Mouse (Mus musculus): Measurements from ENCODE around the gene Cmklr1.

Cmklr1 gene

DNA sequence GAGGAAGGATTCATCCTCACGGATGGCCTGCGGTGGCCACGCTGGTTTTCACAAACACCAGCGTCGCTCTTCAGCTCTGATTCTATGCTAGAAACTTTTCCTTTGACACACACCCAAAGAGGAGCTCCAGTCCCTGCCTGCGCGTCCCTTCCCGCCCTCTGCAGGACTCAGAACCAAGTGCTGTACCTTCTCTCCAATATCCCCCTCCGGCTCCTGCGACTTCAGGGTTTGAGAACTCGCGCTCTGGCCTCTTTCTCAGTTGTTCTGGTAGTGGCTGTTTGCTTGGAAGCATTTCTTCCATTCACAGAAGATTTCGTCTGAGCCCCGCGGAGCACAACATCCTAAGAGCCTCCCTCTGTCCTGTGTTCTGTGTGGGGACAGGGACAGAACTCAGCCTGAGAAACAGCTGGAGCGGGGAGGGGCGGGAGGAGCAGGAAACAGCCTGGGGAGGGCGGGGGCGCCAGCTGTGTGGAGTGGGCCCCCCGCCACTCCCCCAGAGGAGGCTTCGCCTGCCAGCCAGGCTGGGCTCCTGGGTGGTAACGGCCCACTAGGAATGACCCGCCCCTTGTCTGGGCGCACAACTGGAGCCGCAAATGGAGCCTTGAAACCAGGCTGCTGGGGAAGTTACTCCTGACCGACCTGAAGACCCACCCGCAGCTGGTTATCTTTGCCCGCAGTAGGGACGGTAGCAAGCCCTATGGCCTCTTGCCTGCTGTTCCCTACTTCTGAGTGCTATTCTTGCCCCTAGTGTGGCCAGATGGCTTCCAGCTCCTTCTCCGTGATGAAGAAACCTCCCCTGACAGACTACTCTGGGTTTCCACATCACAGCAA lies at the start of gene Cmklr1:
TSS of gene Cmklr1 (minus strand) at position 392 of the 831 bp plus-strand sequence.
- ChIA-PET POLR2A (interaction anchor here in 2 of 4 experiments (0.6 to 1.7 kb wide), 8 partner anchors 11 to 138 kb away, joined by 3 to 6 read pairs (median 3); no protein-coding TSS in a partner anchor), CTCF (interaction anchor here in 2 of 4 experiments (0.7 to 1.3 kb wide), 2 partner anchors 14 to 65 kb away, joined by 3 to 4 read pairs; no protein-coding TSS in a partner anchor)

DNA sequence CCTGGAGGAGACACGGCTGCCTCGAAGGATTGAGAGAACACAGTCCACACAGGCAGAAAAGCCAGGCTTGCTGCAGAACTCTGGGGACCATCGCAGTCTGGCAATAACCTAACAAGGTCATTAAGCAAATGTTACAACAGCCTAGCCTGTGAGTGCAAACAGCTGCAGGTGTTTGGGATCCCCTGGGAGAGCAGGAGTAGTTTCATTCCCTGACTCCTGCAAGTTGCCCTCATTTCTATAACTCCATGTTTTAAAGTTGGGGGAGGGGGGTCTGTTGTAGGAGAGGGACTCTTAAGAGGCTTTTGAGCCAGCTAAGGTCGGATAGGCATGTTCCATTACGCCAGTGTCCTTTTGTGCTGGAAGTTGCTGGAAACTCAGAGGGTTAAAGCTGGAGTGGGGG lies 44.2 kb upstream of the Cmklr1 start:
- ChIA-PET CTCF (interaction anchor here in 1 of 4 experiments (0.6 to 0.7 kb wide), 3 partner anchors 30 to 235 kb away, joined by 3 to 4 read pairs (median 3); no protein-coding TSS in a partner anchor), POLR2A (interaction anchor here in 3 of 4 experiments (0.7 to 1.2 kb wide), 5 partner anchors 10 to 878 kb away, joined by 3 to 9 read pairs (median 3); no protein-coding TSS in a partner anchor)

DNA sequence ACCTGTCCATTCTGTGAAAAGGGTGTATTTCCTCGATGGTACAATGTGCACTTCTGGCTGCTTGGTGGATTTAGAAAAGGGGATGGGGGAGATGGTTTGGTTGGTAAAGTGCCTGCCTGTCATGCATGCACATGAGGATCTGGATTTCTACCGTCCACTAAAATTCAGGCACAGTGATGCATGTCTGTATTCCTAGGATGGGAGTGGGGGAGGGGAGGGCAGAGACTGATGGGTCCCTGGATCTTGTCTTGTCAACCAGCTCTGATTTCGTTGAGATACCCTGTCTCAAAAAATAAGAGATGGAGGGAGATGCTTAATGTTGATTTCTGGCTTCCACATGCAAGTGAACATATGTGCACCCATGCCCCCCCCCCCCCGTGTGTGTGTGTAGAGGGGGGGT lies 43.8 kb upstream of the Cmklr1 start:
- CTCF ChIA-PET: interaction anchor here in 3 of 4 experiments (0.5 to 1.1 kb wide), 7 partner anchors 9 to 234 kb away, joined by 3 to 7 read pairs (median 3); no protein-coding TSS in a partner anchor
- POLR2A ChIA-PET: interaction anchor here in 3 of 4 experiments (0.5 to 1.4 kb wide), 18 partner anchors 9 to 879 kb away, joined by 3 to 9 read pairs (median 4); partner anchors contain the start of genes 1700069L16Rik (in 1 of the 3) and Wscd2 (in 1 of the 3)

DNA sequence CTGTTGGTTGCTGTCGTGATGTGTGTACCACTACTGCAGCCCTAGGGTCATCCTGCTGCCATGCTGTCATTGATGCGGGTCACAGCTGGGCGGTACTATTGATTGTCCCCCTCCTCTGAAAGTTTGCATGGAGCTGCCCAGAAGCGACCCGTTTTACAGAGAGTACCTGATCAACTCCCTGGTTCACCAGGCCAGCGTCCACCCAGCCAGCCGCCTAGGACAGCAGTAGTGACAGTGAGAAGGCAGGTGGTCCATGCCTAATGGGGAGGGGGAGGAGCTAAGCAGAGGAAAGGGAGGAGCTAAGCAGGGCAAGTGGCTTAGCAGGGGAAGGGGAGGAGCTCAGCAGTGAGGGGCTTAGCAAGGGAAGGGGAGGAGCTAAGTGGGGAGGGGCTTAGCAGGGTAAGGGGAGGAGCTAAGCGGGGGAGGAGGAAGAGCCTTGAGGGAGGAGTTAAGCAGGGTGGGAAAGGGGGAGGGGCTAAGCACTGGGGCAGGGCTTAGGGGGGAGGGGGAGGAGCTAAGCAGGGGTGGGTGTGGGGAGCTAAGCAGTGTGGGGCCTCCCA lies 43.0 kb upstream of the Cmklr1 start:
- ChIA-PET POLR2A (interaction anchor here in 3 of 4 experiments (0.5 to 1.5 kb wide), 28 partner anchors 8 to 586 kb away, joined by 3 to 7 read pairs (median 4); partner anchors contain the start of genes 1700069L16Rik (in 1 of the 3), Sgsm1 (in 1 of the 3) and Wscd2 (in 1 of the 3)), CTCF (interaction anchor here (0.5 to 1.3 kb wide), 9 partner anchors 10 to 1085 kb away, joined by 3 to 7 read pairs (median 4); partner anchors contain the start of gene 1700069L16Rik (in 1 of the 4))

DNA sequence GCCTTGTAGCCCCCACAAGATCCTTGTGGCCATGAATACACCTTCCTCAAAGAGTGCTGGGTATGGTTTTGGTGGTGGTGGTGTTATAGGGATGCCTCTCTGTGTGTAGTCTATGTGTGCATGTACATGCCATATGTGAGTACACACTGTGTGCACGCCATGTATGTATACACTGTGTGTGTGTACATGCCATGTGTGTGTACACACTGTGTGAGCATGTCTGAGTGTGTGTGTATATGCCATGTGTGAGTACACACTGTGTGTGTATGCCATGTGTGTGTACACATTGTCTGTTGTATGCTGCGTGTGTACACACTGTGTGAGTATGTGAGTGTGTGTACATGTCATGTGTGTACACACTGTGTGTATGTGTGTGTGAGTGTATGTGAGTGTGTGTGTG lies 40.6 kb upstream of the Cmklr1 start:
- POLR2A ChIA-PET: interaction anchor here in 1 of 4 experiments (0.5 to 1.7 kb wide), 2 partner anchors 13 to 105 kb away, joined by 4 to 6 read pairs; no protein-coding TSS in a partner anchor
- CTCF ChIA-PET: no interaction called here

DNA sequence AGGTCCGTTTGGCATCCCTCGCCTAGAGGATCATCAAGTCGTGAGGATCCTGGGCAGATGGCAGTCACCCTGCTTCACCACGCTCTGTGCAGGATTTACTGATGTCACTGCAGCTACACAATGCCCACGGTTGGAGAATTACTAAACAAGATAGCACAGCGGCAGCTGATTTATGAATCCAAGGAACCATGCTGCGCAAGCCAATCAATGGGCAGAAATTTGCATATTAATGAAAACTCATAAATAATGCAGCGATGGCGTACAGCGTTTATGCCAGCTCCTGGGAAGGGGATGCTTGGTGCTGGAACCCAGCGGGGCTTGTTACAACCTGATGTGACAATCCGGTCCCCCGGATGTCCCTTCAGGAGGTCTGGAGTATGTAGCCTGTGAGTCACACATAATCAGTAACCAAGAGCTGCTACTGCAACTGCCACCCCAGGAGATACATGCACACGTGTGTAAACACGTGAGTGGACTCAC lies 39.9 kb upstream of the Cmklr1 start:
- ChIA-PET POLR2A (interaction anchor here in 2 of 4 experiments (0.5 to 1.7 kb wide), 6 partner anchors 9 to 285 kb away, joined by 3 to 6 read pairs (median 4); no protein-coding TSS in a partner anchor), CTCF (no interaction called here)

DNA sequence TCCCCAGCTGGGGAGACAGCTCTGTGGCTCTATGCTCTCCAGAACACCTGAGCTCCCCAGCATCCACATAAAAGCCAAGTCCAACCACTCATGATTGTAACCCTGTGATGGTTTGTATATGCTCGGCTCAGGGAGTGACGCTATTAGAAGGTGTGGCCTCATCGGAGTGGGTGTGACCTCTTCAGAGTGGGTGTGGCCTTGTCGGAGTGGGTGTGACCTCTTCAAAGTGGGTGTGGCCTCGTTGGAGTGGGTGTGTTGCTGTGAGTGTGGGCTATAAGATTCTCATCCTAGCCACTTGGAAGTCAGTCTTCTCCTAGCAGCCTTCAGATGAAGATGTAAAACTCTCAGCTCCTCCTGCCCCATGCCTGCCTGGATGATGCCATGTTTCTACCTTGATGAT lies 37.3 kb upstream of the Cmklr1 start:
- POLR2A ChIA-PET: no interaction called here
- CTCF ChIA-PET: interaction anchor here in 1 of 4 experiments (0.6 kb wide), 1 partner anchor 17 kb away, joined by 3 read pairs; no protein-coding TSS in a partner anchor

DNA sequence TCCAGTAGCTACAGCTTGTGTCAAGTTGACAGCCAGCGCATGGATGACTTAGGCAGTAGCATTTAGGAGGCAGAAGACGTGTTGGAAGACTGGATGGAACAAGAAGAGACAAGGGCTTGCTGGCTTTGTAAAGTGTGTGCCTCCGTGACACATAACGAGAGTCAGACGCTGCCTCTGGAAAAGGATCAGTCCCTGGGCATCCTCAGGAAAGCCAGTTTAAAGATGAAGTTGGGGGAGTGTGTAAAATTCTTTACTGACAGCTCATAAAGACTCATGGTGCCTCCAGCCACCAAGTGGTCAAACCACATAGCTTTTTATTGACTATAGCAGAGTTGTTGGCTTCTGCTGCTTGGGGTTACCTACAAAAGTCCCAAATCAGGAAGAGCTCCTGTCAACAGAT lies 35.2 kb upstream of the Cmklr1 start:
- CTCF ChIA-PET: no interaction called here
- POLR2A ChIA-PET: interaction anchor here in 2 of 4 experiments (1.3 to 1.5 kb wide), 3 partner anchors 8 to 13 kb away, joined by 3 to 7 read pairs (median 4); no protein-coding TSS in a partner anchor

DNA sequence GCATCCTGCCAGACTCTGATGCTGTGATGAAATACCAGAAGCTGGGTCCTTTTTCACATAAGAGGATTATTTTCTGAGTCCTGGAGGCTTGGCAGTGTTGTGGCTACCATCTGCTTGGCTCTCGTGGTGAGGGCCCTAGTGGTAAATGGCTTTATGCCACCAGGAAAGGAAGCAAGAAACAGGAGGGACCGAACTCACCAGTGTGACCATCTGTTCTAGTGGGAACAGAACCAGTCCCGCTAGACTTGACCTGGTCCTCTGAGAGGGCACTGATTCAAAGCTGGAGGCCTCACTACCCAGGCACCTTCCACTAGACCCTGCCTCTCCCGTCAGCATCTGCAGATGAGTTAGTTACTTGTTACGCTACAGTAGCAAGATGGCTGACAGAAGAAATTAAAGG lies 33.0 kb upstream of the Cmklr1 start:
- POLR2A ChIA-PET: interaction anchor here in 3 of 4 experiments (0.9 to 1.6 kb wide), 10 partner anchors 8 to 340 kb away, joined by 3 to 7 read pairs (median 3); no protein-coding TSS in a partner anchor
- CTCF ChIA-PET: interaction anchor here in 1 of 4 experiments (0.6 kb wide), 1 partner anchor 33 kb away, joined by 3 read pairs; no protein-coding TSS in a partner anchor

DNA sequence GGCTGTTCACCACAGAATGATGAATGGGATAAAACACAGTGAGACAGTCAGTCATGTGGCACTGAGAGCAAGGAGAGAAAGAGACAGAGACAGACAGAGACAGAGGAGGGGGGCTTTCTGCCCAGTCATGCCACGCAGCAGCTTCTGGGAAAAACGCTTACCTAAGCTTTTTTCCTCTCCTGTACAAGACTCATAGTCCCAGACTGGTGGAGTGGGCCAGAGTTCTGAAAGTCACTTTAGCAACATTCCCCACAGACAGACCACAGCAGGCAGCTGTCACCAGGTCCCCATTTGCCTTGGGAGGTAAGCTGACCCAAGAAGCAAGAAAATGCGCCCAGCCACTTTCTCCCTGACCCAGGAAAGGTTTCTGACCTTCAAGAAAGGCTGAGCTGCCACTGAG lies 32.2 kb upstream of the Cmklr1 start:
- ChIA-PET POLR2A (interaction anchor here in 3 of 4 experiments (0.5 to 1.3 kb wide), 9 partner anchors 8 to 339 kb away, joined by 3 to 7 read pairs (median 3); no protein-coding TSS in a partner anchor), CTCF (interaction anchor here in 1 of 4 experiments (0.6 kb wide), 1 partner anchor 167 kb away, joined by 4 read pairs; no protein-coding TSS in a partner anchor)

DNA sequence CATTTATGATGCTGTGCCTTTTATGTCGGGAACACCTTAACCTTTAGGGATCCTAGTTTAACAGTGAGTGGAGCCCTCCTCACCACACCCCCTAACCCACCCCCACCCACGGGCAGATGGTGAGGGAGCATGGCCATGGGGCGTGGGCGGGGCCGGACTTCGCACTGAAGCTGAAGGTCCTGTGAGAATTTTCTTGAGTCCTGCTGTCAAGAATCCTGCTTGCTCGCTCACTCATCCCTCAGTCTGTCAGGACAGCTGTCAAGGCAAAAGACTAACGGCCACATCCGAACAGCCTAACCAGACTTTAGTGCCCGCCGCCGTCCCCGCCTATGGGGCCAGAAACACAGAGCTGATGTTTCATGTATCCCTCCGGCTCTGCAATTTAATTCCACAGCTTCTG lies 31.0 kb upstream of the Cmklr1 start:
- ChIA-PET CTCF (interaction anchor here in 1 of 4 experiments (0.6 kb wide), 1 partner anchor 101 kb away, joined by 3 read pairs; no protein-coding TSS in a partner anchor), POLR2A (interaction anchor here (0.5 to 1.6 kb wide), 13 partner anchors 8 to 213 kb away, joined by 3 to 5 read pairs (median 3); partner anchors contain the start of gene 1700069L16Rik (in 1 of the 4))

DNA sequence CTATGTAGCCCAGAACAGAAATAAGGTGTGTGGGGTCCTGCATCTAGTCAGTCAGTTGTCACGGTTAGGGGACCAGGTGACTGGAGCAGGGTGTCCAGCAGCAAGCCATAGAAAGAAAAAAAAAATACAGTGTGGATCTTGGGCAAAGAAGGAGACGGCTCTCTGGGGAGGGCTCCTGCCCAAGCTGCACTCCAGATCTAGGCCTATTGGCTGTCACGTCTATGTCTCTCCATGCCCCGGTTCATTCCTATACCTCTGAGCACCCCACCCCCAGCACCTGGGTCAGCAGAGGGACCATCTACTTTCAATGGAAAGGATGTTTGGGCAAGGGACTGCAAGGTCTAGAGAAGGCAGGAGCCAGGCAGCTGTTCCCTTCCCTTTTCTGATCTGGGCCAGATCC lies 29.3 kb upstream of the Cmklr1 start:
- CTCF ChIA-PET: interaction anchor here in 1 of 4 experiments (0.7 kb wide), 1 partner anchor 1902 kb away, joined by 7 read pairs; no protein-coding TSS in a partner anchor
- POLR2A ChIA-PET: interaction anchor here in 3 of 4 experiments (0.6 to 2.6 kb wide), 7 partner anchors 16 to 284 kb away, joined by 3 to 10 read pairs (median 4); no protein-coding TSS in a partner anchor

DNA sequence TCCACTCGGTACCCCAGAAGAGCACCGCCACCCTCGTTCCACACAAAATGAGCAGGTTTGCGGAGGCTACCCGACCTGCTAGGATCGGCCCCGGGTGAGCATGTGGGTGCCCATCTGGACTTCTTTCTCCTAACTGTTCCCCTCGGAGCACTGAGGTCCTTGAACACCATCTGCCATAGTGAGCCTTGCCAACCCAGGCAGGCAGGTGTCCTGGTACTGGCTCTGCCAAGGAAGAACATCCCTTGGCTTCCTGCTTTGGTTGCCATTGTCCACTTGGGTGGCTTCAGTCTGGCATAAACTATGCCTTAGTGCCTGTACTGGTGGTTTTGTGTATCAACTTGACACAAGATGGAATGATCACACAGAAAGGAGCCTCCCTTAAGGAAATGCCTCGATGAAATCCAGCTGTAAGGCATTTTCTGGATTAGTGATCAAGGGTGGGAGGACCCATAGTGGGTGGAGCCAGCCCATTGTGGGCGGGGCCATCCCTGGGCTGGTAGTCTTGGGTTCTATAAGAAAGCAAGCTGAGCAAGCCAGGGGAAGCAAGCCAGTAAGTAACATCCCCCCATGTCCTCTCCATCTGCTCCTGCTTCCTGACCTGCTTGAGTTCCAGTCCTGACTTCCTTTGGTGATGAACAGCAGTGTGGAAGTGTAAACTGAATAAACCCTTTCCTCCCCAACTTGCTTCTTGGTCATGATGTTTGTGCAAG lies 28.7 kb upstream of the Cmklr1 start:
- ChIA-PET CTCF (no interaction called here), POLR2A (interaction anchor here in 2 of 4 experiments (0.8 to 4.8 kb wide), 5 partner anchors 14 to 93 kb away, joined by 3 to 37 read pairs (median 4); no protein-coding TSS in a partner anchor)

DNA sequence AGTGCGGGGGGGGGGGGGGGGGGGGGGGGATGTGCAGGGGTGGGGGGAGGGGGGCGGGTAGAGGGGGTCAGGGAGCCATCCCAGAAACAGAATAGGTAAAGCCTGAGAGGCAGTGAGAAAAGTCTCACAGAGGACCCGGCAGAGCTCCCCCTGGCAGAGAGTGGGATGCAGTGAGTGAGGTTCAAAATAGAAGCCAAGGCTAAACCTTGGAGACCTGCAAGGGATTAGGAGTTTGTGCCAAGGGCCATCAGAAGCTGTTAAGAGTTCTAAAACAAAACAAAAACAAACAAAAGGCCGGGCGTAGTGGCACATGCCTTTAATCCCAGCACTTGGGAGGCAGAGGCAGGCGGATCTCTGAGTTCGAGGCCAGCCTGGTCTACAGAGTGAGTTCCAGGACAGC lies 27.3 kb upstream of the Cmklr1 start:
- POLR2A ChIA-PET: interaction anchor here in 3 of 4 experiments (0.6 to 4.8 kb wide), 9 partner anchors 13 to 398 kb away, joined by 3 to 37 read pairs (median 4); partner anchors contain the start of gene Ficd (in 1 of the 3)

DNA sequence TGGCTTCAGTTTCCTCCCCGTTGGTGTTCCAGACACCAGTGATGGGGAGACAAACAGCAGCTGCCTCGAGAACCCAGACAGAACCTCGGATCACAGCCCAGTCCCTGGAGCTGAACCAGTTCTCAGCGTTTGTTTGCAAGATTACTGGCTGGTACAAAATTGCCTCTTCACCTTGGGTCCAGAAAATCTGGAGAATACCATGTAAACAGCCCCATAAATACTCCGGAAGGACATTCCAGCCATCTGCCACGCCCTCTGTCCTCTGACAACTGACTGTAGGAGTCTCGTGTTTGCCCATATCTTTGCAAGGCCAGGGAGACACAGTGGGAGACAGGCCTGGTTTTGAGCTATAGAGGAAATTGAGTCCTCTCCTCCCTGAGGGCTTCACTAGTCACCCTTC lies 24.6 kb upstream of the Cmklr1 start:
- ChIA-PET CTCF (interaction anchor here in 2 of 4 experiments (0.8 to 1.7 kb wide), 4 partner anchors 10 to 50 kb away, joined by 3 to 5 read pairs (median 4); partner anchors contain the start of gene 1700069L16Rik (in 1 of the 2)), POLR2A (interaction anchor here in 2 of 4 experiments (0.6 to 4.8 kb wide), 17 partner anchors 8 to 205 kb away, joined by 3 to 37 read pairs (median 4); no protein-coding TSS in a partner anchor)

More for the DNA sequence above, 27.3 kb upstream of the Cmklr1 start:
- CTCF ChIA-PET: interaction anchor here in 1 of 4 experiments (1.0 kb wide), 1 partner anchor 24 kb away, joined by 4 read pairs; no protein-coding TSS in a partner anchor

DNA sequence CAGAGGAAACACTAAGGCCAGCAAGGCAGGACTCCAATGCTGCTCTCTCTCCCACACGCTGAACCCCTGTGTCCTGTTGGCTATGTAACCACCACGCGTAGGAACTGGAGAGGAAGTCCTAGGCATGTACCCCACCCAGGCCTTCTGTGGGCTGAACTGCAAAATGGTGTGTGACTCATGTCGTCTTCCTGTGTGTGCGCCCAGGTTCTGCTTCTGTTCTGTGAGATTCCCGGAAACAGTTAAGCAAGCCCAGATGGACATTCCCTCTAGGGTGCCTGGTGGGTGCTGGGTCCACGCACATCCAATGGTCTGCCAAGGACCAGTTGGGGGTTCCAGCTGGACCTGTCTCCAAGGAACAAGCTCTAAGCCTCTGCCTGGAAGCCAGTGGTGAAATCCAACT lies 22.2 kb upstream of the Cmklr1 start:
- ChIA-PET POLR2A (interaction anchor here in 2 of 4 experiments (0.6 to 1.1 kb wide), 5 partner anchors 8 to 385 kb away, joined by 3 to 7 read pairs (median 4); no protein-coding TSS in a partner anchor), CTCF (no interaction called here)

DNA sequence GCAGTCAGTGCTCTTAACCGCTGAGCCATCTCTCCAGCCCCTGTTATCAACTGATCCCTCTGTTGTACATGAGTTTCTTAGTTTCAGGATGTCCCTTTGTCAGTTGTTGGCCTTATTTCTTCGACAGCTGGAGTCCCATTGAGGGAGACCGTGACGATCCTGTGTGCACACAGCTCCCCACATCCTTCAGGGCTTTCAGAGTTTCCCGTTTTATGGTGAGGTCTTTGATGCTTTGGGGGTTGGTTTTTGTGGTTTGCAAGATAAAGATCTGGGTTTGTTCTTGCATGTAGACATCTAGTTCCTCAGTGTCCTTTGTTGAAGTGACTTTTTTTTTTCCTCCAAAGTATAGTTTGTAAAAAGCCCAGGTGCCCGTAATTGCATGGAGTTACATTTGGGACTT lies 20.4 kb upstream of the Cmklr1 start:
- CTCF ChIA-PET: interaction anchor here in 1 of 4 experiments (0.6 kb wide), 1 partner anchor 17 kb away, joined by 3 read pairs; no protein-coding TSS in a partner anchor
- POLR2A ChIA-PET: no interaction called here
